Comparison of ENCODE assay signal across 13 mouse cellular contexts in genomic region chr4:117896031-117896430, GRCm38 (mm10).
A peak's percentile ranks its signal among the peaks of the same experiment; 100 is the strongest.
DNase-seq lines count a peak whose midpoint lies in the region.
"Had no signal": no experiment of that assay in that cellular context is flagged by ENCODE, and none has a peak within 500 bp of the region (broad histone marks: within the 10 kb centered on the region; RNA-seq: fewer than 3 reads in every experiment).

No protein-coding gene starts in this region.

- peak; percentile 85 for DNase-seq in brain, adult 2 months (ENCODE audit: low read depth, low spot score)
- DNase-seq in cerebellum, adult 11 months: peak; percentile 68
- DNase-seq in cerebellum, adult 8-10 months: peak; percentile 62
- peak; percentile 83 to 84 for DNase-seq in cerebellum, postnatal 14 days
- no peak for DNase-seq in kidney, postnatal 4 days
- DNase-seq in kidney, adult 18-20 months: no peak
- no peak for DNase-seq in left cerebral cortex, adult 9 months (ENCODE audit: low spot score in 2 of 2)
- DNase-seq: adrenal gland, adult 2 months; adrenal gland, postnatal 25 days; gastrocnemius, postnatal 10 days; heart, adult 18-20 months; heart, postnatal 10 days; kidney, adult 11 months had no signal

Comparison
In these comparisons a context has a peak if more than half of its experiments do, and no peak if none do; other contexts are left out.
1. DNase-seq: peak in brain, adult 2 months (single experiment), cerebellum, adult 11 months (single experiment), cerebellum, adult 8-10 months (single experiment) and cerebellum, postnatal 14 days (2 of 2); none in kidney, postnatal 4 days (0 of 2), kidney, adult 18-20 months (single experiment) and left cerebral cortex, adult 9 months (0 of 2).